In the genomic region with DNA sequence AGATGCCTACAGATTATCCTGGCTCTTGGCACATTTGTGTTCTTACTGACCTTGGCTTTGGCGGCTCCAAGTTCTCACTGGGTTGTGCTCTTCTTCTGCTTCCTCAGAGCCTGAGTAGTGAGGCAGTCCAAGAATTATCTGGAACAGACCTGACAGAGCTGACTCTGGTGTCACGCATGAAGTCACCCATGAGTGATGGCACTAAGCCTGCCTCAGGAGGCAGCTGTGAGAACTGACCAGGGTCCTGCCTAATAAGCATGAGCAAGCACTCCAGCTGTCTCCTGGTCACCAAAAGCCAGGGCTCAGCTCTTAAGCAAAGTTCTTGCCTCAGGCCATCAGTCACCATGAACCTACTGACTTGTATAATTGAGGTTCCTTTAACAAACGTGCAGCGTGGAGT, we compare ENCODE assay signal across 23 mouse cellular contexts.
DNase-seq lines count a peak whose midpoint lies in the region; ATAC-seq lines count a peak whose summit lies in the region.
"Had no signal": no experiment of that assay in that cellular context is flagged by ENCODE, and none has a peak within 500 bp of the region (broad histone marks: within the 10 kb centered on the region; RNA-seq: fewer than 3 reads in every experiment).

No protein-coding gene starts in this region.

- 80% methylated on average over 4 of the region's 4 CpGs for WGBS in kidney, embryonic 14.5 days
- 89% methylated on average over 4 of the region's 4 CpGs for WGBS in forebrain, embryonic 13.5 days
- WGBS in heart, embryonic 11.5 days (ENCODE audit: insufficient replicate concordance), result 87% methylated on average over 4 of the region's 4 CpGs

- H3K4me2 ChIP-seq in kidney, embryonic 14.5 days (replicated peaks; ENCODE audit: low read depth, low read length), result no peak overlapping the region
- H3K4me2 ChIP-seq in forebrain, embryonic 13.5 days, result no peak overlapping the region
- no peak overlapping the region for H3K4me2 ChIP-seq in heart, embryonic 11.5 days
- H3K4me2 ChIP-seq: embryonic facial prominence, embryonic 12.5 days; forebrain, embryonic 12.5 days; intestine, embryonic 15.5 days; lung, embryonic 14.5 days; midbrain, embryonic 15.5 days; neural tube, embryonic 15.5 days had no signal

- peak; percentile 15 for DNase-seq in kidney, adult 11 months
- DNase-seq in kidney, adult 8-10 months, result peak; percentile 3 to 28
- DNase-seq in kidney, postnatal 14 days, result peak; percentile 12
- DNase-seq in retina, postnatal 1 day, result peak; percentile 37
- DNase-seq in layer of hippocampus, adult 11-12 months (ENCODE audit: low spot score), result no peak
- DNase-seq: cerebellum, adult 18-20 months; cerebellum, postnatal 14 days; lung, embryonic 14.5 days; lung, postnatal 36 days; thymus, postnatal 14 days had no signal

- H3K27me3 ChIP-seq in kidney, embryonic 14.5 days (ENCODE audit: control insufficient read depth, insufficient read depth, low read length), result no peaks in the 10 kb centered on the region
- H3K27me3 ChIP-seq in forebrain, embryonic 13.5 days, result no peaks in the 10 kb centered on the region
- H3K27me3 ChIP-seq in heart, embryonic 11.5 days (ENCODE audit: control insufficient read depth, insufficient read depth, low read length), result no peaks in the 10 kb centered on the region
- H3K27me3 ChIP-seq: embryonic facial prominence, embryonic 12.5 days; forebrain, embryonic 12.5 days; intestine, embryonic 15.5 days; midbrain, embryonic 15.5 days; neural tube, embryonic 15.5 days had no signal

- no peaks in the 10 kb centered on the region for H3K9me3 ChIP-seq in kidney, embryonic 14.5 days (ENCODE audit: control insufficient read depth, low read length)
- H3K9me3 ChIP-seq in forebrain, embryonic 13.5 days (replicated peaks), result no peaks in the 10 kb centered on the region
- no peaks in the 10 kb centered on the region for H3K9me3 ChIP-seq in heart, embryonic 11.5 days (replicated peaks; ENCODE audit: control insufficient read depth, low read length)
- H3K9me3 ChIP-seq: embryonic facial prominence, embryonic 12.5 days; forebrain, embryonic 12.5 days; intestine, embryonic 15.5 days; megakaryocyte, embryonic 14.5 days; midbrain, embryonic 15.5 days; neural tube, embryonic 15.5 days had no signal

- H3K9ac ChIP-seq in kidney, embryonic 14.5 days (ENCODE audit: low read depth, low read length), result no peak overlapping the region
- H3K9ac ChIP-seq in forebrain, embryonic 13.5 days, result no peak overlapping the region
- H3K9ac ChIP-seq in heart, embryonic 11.5 days (ENCODE audit: low read depth, low read length), result no peak overlapping the region
- H3K9ac ChIP-seq: embryonic facial prominence, embryonic 12.5 days; forebrain, embryonic 12.5 days; intestine, embryonic 15.5 days; liver, embryonic 14.5 days; lung, embryonic 14.5 days; midbrain, embryonic 15.5 days; neural tube, embryonic 15.5 days had no signal

- H3K36me3 ChIP-seq in kidney, embryonic 14.5 days (ENCODE audit: control insufficient read depth, insufficient read depth, low read length), result peaks cover 6% of the 10 kb centered on the region; the same call in 1 of the 2 replicates
- no peaks in the 10 kb centered on the region for H3K36me3 ChIP-seq in forebrain, embryonic 13.5 days (ENCODE audit: poor library complexity, severe bottlenecking)
- no peaks in the 10 kb centered on the region for H3K36me3 ChIP-seq in heart, embryonic 11.5 days (ENCODE audit: control insufficient read depth, insufficient read depth, low read length)
- H3K36me3 ChIP-seq: embryonic facial prominence, embryonic 12.5 days; forebrain, embryonic 12.5 days; midbrain, embryonic 15.5 days; neural tube, embryonic 15.5 days had no signal

- no peak overlapping the region for H3K27ac ChIP-seq in kidney, embryonic 14.5 days (ENCODE audit: low read depth, low read length)
- H3K27ac ChIP-seq in forebrain, embryonic 13.5 days, result no peak overlapping the region
- no peak overlapping the region for H3K27ac ChIP-seq in heart, embryonic 11.5 days (ENCODE audit: low read depth, low read length)
- H3K27ac ChIP-seq: embryonic facial prominence, embryonic 12.5 days; forebrain, embryonic 12.5 days; intestine, embryonic 15.5 days; left cerebral cortex, adult 2 months; liver, embryonic 14.5 days; midbrain, embryonic 15.5 days; neural tube, embryonic 15.5 days had no signal

- H3K4me3 ChIP-seq in kidney, embryonic 14.5 days (ENCODE audit: low read length), result no peak overlapping the region
- no peak overlapping the region for H3K4me3 ChIP-seq in forebrain, embryonic 13.5 days
- no peak overlapping the region for H3K4me3 ChIP-seq in heart, embryonic 11.5 days (ENCODE audit: low read depth, low read length)
- H3K4me3 ChIP-seq: embryonic facial prominence, embryonic 12.5 days; erythroblast, embryonic 14.5 days; forebrain, embryonic 12.5 days; intestine, embryonic 15.5 days; left cerebral cortex, adult 2 months; megakaryocyte, embryonic 14.5 days; midbrain, embryonic 15.5 days; neural tube, embryonic 15.5 days had no signal

- no peak for ATAC-seq in kidney, embryonic 14.5 days (ENCODE audit: low FRiP score, low TSS enrichment)
- no peak for ATAC-seq in forebrain, embryonic 13.5 days
- ATAC-seq in heart, embryonic 11.5 days (replicated peaks; ENCODE audit: insufficient number of reproducible peaks, low FRiP score, low TSS enrichment), result no peak
- ATAC-seq: hindbrain, embryonic 16.5 days; intestine, embryonic 15.5 days; midbrain, embryonic 15.5 days had no signal

- no peaks in the 10 kb centered on the region for H3K4me1 ChIP-seq in kidney, embryonic 14.5 days (ENCODE audit: control insufficient read depth, insufficient read depth, low read length)
- H3K4me1 ChIP-seq in forebrain, embryonic 13.5 days, result peaks cover 24% of the 10 kb centered on the region
- no peaks in the 10 kb centered on the region for H3K4me1 ChIP-seq in heart, embryonic 11.5 days (ENCODE audit: control insufficient read depth, insufficient read depth, low read length)
- H3K4me1 ChIP-seq: embryonic facial prominence, embryonic 12.5 days; intestine, embryonic 15.5 days; megakaryocyte, embryonic 14.5 days; midbrain, embryonic 15.5 days had no signal
